Mouse (Mus musculus) spleen, postnatal 4 days (tissue): ENCODE measurements at regions not wholly inside any gene's neighbourhood (a gene's known extent, or its start where the extent isn't known, plus 50 kb on each side); places are given as distances from the start of the nearest gene placed in this dataset.
A peak's percentile ranks its signal among the peaks of the same experiment; 100 is the strongest.

Experiments used
- DNase-seq, 2 experiments: peaks; one replicate each; pipeline ENCODE4 v3.0.0; 2022; ENCODE audit warnings: low spot score in 2 of 2

- no peak for DNase-seq
These were observed 156.8 kb upstream of the Zfp618 start for GRCm38 (mm10) chr4:62808553-62808950.

- DNase-seq, result no peak
These were observed 156.3 kb upstream of the Zfp618 start for GRCm38 (mm10) chr4:62809048-62809447.

- DNase-seq, result no peak
These were observed 145.5 kb upstream of the Zfp618 start for GRCm38 (mm10) chr4:62819889-62820288.

- DNase-seq, result no peak
These were observed 144.1 kb upstream of the Zfp618 start for GRCm38 (mm10) chr4:62821288-62821687.

DNA sequence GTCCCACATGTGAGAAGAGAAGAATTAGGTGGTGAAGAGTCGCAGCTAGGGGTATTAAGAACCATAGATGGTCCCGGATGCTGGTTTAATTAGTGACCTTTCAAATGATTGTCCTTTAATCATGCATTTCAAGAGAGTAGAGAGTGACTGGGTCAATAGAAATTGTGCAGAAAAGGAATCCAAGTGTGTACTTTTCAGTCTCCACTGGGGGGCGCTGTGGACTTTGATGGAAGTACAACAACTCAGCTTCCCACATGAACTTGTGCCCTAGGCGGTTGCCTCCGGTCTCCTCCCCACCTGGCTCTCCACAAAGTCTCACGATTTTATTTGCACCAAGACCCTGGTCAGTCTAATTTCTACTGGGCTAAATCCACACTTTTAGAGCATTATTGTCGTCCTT is 142.8 kb upstream of the Zfp618 start:
- peak; percentile 26 to 77 for DNase-seq

DNA sequence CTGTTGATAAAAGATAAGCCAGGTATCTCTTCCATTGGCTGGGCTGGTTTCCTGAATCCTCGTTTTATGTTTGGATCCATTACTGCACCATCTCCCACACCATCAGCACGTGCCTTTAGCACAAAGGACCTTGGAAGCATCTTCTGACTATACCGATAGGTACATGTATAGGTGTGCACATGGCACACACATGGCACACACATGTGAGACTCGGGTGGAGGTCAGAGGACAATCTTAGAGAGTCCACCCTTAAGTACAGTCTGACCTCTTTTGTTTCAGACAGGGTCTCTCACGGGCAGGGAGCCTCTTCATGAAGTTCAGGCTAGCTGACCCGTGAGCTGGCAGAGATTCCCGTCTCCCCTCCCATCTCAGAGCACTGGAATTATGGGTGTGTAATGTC is 142.3 kb upstream of the Zfp618 start:
- DNase-seq, result no peak

GRCm38 (mm10) chr4:62823555-62824250 is 141.7 kb upstream of the Zfp618 start:
- DNase-seq, result no peak

- no peak for DNase-seq
These were observed 140.8 kb upstream of the Zfp618 start for GRCm38 (mm10) chr4:62824581-62824980.

- no peak for DNase-seq
These were observed 140.1 kb upstream of the Zfp618 start for GRCm38 (mm10) chr4:62825256-62825655.

DNA sequence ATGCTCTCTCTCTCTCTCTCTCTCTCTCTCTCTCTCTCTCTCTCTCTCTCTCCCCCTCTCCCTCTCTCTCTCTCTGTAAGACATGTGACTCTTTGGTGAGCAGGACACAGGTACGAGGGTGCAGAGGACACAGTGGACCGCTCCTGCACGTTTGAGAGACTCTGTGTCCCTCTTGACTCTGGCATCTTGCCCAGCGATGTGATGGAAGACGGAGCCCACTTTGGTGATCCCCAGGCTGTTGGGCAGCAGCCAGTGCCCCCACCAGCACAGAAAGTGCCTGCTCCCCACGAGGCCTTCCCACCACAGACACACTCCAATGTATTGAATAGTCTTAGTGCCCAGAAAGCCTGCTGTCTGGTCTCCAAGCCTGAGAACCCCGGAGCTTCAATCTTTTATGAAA is 136.4 kb upstream of the Zfp618 start:
- no peak for DNase-seq

DNA sequence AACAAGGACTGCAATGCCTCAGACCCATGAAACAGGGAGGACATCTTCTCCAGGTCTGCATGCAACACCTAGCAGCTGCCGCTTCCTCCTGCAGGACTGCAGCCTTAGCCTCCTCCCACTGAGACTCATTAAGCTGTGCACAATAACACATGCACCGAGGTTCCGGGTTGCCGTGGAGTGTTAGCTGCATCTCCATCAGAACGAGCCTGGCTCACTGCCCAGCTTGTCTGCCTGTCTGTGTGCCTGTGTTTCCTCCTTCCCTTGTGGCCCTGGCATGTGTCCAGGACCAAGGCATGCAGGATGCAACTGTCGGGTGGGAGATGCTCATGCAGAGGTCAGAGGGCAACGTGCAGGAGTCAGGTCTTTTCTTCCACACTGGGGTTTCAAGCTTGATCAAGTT is 131.4 kb upstream of the Zfp618 start:
- DNase-seq, result no peak

GRCm38 (mm10) chr4:62836875-62837274 is 128.5 kb upstream of the Zfp618 start:
- no peak for DNase-seq

DNA sequence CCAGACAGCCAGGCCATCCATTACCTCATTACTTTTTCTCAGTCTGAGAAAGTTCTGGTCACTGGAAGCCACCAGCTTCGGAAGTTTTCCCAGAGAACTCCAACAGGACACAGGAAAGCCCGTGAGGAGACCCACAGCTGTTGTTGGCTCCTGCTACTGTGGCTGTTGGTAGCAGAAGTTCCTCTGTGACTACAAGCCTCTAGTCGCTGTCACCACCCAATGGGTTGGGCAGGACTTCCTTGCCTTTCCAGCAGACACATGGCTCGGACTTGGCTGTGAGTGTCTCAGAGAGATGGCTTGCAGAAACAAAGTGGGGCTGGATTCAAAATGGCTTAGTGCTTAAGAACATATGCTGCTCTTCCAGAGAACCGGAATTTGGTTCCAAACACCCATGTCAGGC is 114.8 kb upstream of the Zfp618 start:
- DNase-seq, result no peak

GRCm38 (mm10) chr4:62853335-62853734 is 112.0 kb upstream of the Zfp618 start:
- DNase-seq, result no peak

DNA sequence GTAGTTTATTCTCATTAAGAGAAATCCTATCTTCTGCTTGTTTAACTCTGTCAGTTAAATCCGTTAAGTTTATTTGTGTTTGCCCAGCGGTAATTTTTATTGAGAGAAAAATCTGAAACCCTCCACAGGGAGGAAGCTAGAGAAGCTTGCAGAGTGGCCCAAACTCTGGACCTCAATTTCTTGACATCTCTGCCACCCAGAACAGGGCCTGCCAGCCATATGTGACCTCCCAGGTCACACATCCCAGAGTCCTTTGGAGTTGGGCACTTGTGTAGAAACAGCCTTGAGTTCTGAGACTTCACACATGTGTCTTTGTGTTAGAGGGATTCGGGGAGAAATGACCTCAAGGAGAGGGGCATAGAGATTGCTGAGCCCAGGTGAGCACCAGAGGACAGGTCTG is 109.0 kb upstream of the Zfp618 start:
- no peak for DNase-seq

DNA sequence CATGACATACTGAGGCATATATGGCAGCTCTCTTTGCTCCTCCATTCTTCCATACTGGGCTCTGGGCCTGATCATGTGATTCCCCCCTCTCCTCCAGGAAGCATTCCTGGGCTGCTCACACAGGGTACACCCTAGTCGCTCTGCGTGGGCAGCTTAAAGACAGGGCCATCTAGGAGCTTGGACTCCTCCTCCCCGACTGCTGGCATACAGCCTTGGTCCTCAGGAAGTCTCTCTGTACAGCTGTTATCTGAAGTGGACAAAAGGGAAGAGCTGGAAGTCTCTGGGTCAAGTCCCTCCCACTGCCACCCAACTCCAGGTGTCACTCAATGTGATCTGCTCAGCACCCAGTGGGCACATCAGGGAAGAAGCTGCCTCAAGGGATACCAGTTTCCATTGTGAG is 102.6 kb upstream of the Zfp618 start:
- no peak for DNase-seq

DNA sequence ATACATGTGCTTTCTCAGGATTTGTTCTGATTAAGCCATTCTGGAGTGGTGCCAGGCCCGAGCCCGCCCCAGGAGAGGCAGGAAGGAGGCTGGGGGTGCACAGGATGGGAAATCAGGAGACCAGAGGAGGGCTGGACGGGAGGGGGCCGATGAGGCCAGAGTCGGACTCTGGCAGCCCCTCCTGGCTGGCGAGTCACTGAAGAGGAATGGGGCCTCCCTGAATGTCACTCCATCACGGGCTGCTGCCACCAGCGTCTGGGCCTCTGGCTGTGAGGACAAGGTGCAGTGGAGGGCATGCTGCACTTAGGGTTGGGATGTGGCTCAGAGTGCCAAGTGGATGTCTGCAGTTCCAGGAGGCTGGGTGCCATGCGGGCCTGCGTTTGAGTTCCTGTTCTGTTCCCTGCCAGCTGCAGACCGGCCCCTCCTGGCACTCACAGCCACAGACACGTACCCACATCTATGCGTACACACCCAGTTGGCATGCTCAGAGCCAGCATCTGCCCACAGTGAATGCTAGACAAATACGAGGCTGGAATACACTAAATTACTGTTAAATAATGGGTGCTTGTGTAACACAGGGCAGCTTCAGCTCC is 94.9 kb upstream of the Zfp618 start:
- no peak for DNase-seq

- no peak for DNase-seq
These were observed 92.8 kb upstream of the Zfp618 start for GRCm38 (mm10) chr4:62872562-62872961.

DNA sequence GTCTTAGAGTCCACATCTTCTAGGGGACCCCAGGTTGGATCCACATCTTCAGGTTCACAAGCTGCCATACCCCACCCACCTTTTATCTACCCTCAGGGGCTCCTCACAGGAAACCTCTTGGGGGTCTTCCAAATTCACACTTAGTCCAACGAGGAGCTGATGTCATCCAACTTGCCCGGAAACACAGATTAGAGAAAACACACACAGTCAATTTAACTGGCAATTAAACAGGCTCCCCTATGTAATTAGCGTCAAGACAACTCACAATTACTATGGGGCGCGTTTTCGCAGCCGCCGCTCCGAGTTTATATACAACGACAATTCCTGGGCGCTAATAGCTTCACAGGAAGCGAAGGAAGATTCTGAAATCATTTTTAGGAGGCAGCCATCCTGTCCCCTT is 91.4 kb upstream of the Zfp618 start:
- no peak for DNase-seq

GRCm38 (mm10) chr4:62878063-62878462 is 87.3 kb upstream of the Zfp618 start:
- DNase-seq, result no peak

GRCm38 (mm10) chr4:62878927-62879326 is 86.4 kb upstream of the Zfp618 start:
- DNase-seq, result no peak

GRCm38 (mm10) chr4:62881824-62882223 is 83.5 kb upstream of the Zfp618 start:
- no peak for DNase-seq

DNA sequence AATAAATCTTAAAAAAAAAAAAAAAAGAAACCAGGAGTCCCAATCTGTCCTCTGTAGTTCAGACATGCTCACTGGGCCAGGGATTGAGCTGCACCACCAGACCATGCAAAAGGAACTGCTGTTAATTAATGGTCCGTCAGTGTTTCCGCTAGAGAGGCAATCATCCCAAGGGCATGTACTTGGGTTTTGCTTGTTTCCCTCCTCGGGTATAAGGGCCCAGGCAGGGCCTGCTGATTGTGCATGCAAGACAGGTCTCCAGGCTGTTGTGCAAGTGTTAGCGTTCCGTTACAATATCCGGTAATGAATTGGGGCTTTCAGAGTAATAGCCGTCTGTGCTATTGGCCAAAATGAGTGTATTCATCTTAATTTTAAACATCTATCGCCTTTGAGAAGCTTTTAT is 83.1 kb upstream of the Zfp618 start:
- no peak for DNase-seq

DNA sequence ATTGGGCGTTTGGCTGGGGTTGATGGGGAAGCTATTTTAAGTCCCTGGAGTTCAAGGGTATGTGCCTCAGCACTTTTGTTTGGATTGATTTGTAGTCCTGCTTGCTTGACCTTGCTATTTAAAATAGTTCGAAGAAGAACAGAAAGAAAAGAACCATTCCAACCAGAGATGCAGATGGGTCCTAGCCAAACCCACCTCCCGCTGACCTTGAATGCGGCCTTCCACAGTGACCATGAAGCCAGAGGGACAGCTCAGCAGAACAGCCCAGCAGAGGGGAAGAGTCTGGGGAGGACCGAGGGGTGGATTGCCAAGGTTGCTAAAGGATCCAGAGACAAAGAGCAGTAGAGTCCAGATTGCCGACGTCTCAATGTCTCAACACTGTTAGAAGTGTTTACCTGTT is 76.6 kb upstream of the Zfp618 start:
- peak in 1 of 2 experiments; percentile 52 for DNase-seq
